Mouse (Mus musculus) urinary bladder, adult 2 months (tissue): Measurements from ENCODE around the gene Cul4b. TPM values are rescaled to one million over a fixed set of nuclear protein-coding genes. Genes with fewer than 3 reads are reported as not detected.
A peak's percentile ranks its signal among the peaks of the same experiment; 100 is the strongest.
"Not testable (repeated sequence)": the region's sequence is repeated elsewhere in the genome, so short reads cannot be mapped to it uniquely, and the experiment has no call there.

Experiments
- DNase-seq: peaks from one replicate; pipeline ENCODE4 v3.0.0; 2022; ENCODE audit warnings: low spot score
- polyA plus RNA-seq: library from polyadenylated mRNA; depleted of rRNA; stranded (reverse); fragments of >200 nt; gene quantifications from 2 replicates; pipeline ENCODE4 v1.2.3, GENCODE M21; 2012; rRNA removed

Cul4b gene
- polyA plus RNA-seq = 12.4 and 14.6 TPM in 2 replicates

DNA sequence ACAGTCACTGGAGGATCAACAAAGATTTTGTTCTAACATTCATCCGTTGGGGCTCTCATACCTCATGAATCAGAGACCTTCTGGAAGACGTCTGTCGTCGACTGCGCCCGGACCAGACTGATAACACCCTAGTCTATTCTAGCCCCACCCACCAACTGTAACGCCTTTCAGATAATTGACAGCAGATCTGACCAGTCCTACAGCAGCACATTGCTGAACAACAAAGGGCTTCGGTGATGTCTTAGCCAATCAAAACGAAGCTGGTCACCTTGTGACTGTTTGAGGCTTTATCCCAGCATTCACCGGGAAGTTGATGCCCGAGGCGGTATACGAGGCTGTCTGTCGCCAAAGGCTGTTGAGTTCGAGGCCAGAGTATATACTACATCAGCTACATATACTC is at the start of gene Cul4b:
Gene Cul4b (minus strand): TSS at position 119 of the 400 bp plus-strand sequence.
- DNase-seq = no peak

DNA sequence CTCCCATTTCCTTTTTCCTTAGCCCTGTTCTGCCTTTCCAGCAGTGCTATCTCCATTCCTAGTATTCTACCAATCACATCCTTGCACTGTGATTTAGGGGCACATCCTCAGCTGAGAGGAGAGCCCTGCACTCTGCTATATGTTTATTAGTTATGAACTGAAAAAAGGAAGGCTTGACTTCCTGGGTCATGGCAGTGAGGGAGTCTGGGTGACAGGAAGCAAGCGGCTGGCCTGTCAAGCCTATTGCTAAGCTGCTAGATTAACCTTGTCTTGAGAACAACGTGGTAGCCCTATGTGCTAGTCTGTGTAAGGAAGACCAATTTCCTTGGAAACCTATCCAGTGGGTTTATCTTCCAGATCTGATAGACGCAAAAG is 25.0 kb upstream of the Cul4b start:
- no peak for DNase-seq

DNA sequence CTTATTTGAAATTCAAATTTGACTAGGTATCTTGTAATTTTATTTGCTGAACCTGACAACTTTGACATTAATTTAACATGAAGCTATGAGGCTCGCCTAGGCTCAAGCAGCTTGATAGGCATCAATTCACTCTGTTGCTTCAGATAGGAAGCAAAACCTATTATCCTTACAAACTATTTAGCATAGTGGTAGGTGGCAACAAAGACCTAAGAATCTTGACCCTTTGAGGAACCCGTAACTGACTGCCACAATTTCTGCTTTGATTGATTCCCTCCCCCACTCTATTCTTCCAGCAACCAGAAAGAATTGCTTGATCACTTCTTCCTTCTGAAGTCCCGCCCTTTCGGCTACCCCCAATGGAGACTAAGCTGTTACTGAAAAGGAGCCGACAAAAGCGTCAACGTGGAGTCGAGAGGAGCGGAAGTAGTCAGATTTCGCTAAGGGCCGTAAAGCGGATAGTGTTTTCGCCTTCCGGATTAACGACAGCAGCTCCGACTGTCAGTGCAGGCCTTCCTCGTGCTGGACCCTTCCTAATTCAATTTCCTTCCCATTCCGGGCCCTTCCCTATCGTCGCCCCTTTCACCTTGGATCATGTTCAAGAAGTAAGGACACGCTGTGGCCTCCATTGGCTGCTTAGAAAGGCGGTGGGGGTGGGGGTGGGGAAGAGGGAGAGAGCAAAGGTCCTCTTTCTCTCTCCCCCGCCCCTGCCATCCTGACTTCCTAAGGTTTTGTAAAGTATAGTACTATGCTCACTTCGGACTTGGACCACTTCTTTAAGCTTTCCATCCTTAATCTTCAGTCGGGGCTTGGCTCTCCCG is 24.4 kb upstream of the Cul4b start, which contains the start of gene Mcts1:
Gene Mcts1 (plus strand): TSS at position 402 of the 818 bp plus-strand sequence.
- peak; percentile 44 for DNase-seq

DNA sequence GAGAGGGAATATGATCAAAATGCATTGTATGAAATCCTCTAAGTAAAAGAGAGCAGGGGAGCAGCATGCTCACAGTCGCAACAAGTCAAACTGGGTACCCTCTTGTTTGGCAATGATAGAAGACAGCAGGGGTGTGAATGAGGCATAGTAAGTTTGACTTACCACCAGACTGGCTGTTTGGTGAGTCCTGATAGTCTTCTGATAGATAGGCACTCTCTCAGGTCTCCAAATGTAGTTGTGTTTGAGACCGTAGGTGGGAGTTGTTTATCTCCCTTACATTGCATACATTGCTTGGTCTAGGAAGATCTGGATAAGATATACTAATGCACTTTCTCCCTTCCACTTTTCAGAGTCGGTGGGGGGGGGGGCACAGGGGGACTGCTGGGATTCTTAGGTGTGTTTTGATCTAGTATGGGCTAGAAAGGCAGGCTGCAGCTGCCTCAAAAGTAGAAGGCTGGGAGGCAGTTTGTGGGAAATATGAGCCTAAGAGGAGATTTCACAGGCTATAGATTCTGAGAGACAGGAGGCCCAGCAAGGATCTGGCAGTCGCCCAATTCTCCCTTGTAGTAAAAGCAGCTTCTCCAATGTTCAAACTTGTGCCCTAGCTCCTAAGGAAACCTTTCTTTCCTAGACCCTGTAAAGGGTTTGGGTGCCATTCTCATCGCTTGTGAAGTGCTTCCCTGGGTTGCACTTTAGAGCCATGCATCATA is 17.3 kb upstream of the Cul4b start:
- DNase-seq = no peak

DNA sequence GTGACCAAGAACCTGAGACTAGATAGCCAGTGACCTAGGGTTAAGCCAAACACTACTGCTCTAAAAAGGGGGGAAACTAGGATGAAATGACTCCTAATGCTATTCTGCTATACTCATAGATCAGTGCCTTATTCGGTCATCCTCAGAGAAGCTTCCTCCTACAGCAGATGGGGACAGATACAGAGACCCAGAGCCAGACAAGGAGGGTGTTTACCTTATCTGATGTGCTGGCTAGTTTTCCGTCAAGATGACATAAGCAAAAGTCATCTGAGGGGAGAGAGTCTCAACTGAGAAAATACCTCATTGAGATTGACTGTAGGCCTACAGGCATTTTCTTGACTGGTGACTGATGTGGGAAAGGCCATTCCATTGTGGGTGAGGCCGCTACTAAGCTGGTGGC is 15.8 kb upstream of the Cul4b start:
- no peak for DNase-seq

DNA sequence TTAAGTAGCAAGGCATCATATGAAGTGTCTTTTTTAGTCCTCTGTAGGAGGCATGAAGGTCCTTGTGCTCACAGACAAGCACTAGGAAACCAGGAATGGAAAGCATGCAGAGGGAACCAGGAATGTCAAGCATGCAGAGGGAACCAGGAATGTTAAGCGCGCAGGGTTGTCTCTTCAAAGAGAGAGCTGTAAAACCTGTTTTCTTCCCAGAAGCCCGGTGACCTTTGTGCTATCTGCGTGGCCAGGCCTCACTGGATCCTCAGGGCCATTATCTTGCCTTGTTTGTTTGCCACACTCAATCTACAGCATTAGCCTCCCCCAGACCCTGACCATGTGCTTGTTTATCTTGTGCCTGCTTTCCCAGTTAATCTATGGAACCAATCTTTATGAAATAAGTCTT is 13.8 kb upstream of the Cul4b start:
- DNase-seq = no peak

DNA sequence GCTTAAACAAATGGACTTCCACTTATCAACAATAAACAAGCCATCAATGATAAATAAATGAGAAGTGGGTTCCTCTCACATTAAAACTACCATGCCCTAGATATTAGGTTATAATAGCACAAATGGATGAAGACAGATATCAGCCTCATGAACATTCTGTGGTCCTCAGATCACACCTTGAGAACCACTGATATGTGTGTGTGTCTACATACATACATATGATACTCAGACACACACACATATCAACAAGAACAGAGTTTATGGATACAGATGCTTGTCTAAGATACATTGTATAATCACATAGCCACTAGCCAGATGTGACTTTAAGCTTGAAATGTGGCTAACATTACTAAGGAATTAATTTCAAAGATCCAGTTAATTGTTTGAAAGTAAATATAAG is 7.3 kb upstream of the Cul4b start:
- no peak for DNase-seq

DNA sequence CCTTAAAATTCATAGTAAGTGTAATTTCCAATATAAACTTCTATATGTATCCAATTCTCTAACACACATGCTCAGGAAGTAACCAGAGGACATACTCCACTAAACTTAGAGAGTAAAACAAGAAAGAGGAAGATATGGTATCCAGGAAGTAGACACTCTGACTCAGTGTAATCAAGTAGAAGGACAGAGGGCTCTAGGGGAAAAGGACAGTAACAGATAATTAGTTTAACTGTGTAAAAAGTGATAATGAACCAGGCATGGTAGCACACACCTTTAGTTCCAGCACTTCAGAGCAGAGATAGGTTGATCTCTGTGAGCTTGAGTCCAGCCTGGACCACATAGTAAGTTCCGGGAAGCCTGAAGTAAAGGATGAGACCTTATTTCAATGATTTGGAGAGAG is 5.1 kb upstream of the Cul4b start:
- DNase-seq = no peak

DNA sequence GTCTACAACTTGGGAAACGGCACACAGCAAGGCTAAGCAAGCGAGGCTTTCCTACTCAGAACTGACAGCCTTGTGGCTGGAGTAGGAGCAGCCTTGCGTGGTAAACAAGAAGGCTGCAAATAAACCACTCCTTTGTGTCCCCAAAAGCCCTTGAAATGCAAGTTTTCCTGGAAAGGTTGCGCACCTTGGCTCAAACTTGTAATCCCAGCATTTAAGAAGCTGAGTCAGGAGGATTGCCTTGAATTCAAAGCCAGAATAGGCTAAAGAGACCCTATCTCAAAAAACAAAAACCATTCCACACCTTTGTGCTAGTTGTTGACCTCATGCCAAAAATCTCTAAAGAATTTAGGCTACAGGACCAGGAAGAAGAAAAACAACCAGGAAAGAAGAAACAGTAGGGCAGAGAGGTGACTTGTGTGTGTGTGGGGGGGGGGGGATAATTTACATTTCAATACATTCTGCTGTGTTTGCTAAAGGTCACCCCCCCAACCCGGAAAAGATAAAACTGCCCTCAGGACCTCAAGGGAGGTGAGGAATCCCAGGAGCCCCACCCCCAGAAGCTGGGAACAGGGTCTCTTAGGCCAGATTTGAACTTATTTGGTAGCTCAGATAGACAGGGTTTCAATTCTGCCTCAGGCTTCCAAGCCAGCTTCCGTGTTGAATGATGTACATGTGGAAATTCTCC is 9.3 kb downstream of the Cul4b start:
- DNase-seq = no peak

DNA sequence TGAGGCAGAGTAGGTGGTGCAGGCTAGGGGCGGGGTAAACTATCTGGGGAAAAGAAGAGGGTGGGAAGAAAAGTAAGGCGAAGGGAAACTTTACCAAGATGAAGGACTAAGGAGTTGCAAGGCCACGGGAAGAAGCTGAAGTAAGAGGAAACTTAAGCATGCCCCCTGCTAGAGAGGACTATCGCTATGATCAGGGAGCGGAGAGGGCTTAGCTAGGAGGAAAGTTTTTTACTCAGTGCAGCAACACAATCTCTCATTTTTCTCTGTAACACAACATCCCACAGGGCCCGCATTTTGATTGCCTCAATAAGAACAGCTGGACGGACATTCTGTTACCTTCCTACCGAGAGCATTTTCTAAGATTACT is 10.8 kb downstream of the Cul4b start:
- no peak for DNase-seq

DNA sequence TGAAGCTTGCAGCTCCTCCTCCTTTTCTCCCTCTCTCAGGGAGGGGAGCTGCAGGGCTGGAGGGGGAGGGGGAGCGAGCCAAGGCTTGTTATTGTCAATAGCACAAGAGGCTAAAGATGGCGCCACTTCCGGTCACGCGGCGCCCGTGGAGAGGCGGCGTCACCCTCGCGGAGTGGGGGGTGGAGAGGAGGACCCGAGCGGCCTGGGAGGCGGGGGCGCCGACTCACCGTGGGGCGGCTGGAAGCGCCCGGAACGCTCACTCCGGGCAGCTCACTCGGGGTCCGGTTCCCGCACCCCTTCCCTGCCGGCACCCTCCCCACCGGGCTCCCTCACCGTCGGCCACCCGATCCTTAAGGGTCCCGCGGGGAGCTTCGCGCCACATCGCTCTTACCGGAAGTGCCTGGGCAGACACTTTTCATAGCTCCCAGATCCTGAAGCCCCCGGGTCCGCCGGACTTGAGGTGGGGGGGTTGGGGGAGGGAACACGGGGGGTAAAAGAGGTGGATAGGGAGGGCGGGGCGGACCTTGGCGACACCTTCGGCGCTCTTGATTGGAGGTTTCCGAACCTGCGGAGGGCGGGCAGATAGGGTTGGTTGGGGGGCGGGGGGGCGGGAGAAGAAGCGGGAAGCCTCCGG is 11.3 kb downstream of the Cul4b start:
- peak; percentile 72 for DNase-seq

DNA sequence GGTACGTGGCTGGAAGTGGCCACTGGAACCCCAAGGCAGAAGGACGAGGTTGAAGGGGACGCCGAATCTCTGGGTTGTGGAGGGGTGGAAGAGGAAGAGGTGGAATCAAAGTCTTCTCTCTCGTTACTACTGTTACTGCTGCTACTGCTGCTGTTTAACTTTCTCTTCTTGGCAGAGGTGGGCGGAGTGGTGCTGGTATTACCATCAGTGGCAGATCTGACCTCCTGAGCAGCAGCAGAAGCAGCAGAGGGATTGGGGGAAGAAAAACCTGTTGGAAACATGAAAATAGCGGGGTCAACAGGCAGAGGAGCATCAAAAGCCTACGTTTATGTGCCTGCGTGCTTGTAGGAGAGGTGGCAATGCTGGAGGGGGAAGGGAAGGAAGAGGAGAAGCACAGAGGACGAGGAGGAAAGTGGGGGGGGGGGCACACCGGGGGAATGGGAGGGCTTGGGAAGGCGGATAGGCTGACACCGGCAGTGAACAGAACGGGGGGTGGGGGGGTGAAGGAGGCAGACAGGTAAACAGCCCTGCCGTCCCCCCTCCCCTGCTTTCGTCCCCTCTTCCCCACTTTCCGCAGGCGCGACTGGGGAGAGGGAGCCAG is 12.0 kb downstream of the Cul4b start:
- peak; percentile 24 for DNase-seq

DNA sequence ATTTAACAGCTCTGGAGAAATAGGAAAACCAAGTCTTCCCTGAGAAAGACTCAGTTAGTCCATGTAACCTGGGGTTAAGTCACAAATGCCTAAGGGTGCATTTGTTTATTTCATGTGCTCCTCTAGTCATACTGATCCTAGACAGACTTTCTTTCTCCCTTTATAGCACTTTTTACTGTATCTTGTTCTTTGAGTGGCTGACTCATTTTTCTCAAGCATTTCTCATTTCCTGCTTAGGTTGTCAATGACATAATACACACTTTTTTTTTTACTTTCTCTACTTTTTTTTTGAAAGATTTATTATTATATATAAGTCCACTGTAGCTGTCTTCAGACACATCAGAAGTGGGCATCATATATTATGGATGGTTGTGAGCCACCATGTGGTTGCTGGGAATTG is 22.7 kb downstream of the Cul4b start:
- no peak for DNase-seq

DNA sequence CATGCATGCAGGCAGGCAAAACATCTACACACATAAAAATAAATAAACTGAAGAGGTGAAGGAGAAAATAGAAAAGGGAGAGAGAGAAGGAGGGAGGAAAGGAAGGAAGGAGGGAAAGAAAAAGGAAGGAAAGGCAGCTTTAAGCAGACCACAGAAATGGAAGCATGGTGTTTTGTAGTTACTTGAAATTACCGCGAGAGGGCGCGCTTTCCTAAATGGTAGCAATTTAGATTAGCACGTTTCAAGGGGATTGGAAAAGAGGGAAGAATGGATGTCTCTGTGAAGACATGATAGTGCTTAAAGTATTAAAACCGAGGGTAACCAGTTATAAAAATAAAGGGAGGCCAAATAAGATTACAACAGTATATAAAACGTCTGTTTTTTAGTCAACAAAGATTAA is 61.4 kb downstream of the Cul4b start:
- no peak for DNase-seq

DNA sequence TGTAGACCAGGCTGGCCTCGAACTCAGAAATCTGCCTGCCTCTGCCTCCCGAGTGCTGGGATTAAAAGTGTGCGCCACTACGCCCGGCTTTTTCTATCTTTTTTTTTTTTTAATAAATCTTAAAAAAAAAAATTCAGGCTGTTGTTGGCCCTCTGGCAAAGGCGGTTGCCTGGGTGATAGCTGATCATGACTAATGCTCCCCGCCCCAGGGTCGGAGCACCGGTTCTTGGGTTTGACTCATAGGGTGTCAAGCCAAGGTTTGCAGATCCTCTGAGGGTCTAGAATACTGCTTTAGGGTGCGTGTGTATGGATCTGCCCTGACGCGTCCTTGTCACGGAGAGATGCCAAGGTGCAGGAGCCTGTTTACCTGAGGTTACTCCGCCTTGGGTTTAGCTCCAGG is 71.2 kb downstream of the Cul4b start:
- no peak for DNase-seq

DNA sequence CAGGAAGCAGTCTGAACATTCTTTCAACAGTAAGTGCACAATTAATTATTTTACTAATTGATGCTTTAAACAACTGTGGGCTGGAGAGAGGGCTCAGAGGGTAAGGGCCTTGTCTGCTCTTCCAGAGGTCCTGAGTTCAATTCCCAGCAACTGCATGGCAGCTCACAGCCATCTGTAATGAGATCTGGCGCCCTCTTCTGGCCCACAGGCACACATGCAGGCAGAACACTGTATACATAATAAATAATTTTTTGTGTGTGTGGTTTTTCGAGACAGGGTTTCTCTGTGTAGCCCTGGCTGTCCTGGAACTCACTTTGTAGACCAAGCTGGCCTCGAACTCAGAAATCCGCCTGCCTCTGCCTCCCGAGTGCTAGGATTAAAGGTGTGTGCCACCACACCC is 73.8 kb downstream of the Cul4b start:
- DNase-seq = not testable (repeated sequence)

DNA sequence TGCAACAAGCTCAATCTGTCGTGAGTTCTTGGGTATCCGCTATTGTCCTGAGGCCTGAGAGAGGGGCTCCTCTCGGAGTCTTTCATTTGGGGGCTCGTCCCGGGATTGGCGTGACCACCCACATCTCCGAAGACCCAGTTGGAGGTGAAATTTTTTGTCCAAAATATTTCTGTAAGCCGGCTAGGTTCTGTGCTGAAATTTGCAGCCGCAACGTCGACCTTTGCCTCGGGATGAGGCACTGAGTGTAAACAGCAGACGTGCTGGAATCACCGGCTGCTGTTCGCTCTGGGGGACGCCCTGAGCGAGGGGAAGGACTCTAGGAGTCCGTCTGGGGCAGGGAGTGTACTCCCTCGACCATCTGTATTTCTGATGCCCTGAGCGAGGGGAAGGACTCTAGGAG is 90.5 kb downstream of the Cul4b start:
- DNase-seq = not testable (repeated sequence)

Other genes starting within 250 kb of the Cul4b start
- 181 and 199 TPM in 2 replicates for gene Lamp2, start 119.7 kb downstream of the Cul4b start, polyA plus RNA-seq
- 73.7 and 89.4 TPM in 2 replicates for gene Mcts1, start 24.4 kb upstream of the Cul4b start, polyA plus RNA-seq
- 33.1 and 41.3 TPM in 2 replicates for gene C1galt1c1, start 58.9 kb upstream of the Cul4b start, polyA plus RNA-seq
- not detected in 2 replicates for gene 6030498E09Rik, start 196.5 kb upstream of the Cul4b start, polyA plus RNA-seq